Mouse (Mus musculus) neural tube, embryonic 11.5 days (tissue): ENCODE measurements around the gene Acad12. TPM values are rescaled to one million over a fixed set of nuclear protein-coding genes. Genes with fewer than 3 reads are reported as not detected.

ENCODE experiments used
- ATAC-seq: fragments of 200-750 bp; cut with Nextera tagmentation; 2 replicates; pipeline ENCODE4 v1.8.0; 2017; ENCODE audit warnings: moderate number of reproducible peaks, mild to moderate bottlenecking, moderate TSS enrichment, moderate library complexity; ENCODE audit not compliant: insufficient read depth, low FRiP score, low TSS enrichment
- DNase-seq: peaks from one replicate; pipeline ENCODE4 v3.0.0-alpha.2; 2015; ENCODE audit warnings: low spot score
- H3K27ac ChIP-seq: fragments of 300-500 bp; sonication (generic); 2 replicates; pipeline ENCODE4 v1.5.1; 2014; ENCODE audit warnings: low read depth, mild to moderate bottlenecking, low read length
- H3K27me3 ChIP-seq: fragments of 300-500 bp; sonication (generic); 2 replicates; pipeline ENCODE4 v1.6.1; 2014; ENCODE audit warnings: mild to moderate bottlenecking, low read length, mixed read lengths; ENCODE audit not compliant: control insufficient read depth, insufficient read depth
- H3K36me3 ChIP-seq: fragments of 300-500 bp; sonication (generic); 2 replicates; pipeline ENCODE4 v1.6.1; 2014; ENCODE audit warnings: mild to moderate bottlenecking, low read length, moderate library complexity, mixed read lengths; ENCODE audit not compliant: control insufficient read depth, insufficient read depth
- H3K4me1 ChIP-seq: fragments of 300-500 bp; sonication (generic); 2 replicates; pipeline ENCODE4 v1.6.1; 2014; ENCODE audit warnings: low read length, mixed read lengths; ENCODE audit not compliant: control insufficient read depth, insufficient read depth
- H3K4me2 ChIP-seq: fragments of 300-500 bp; sonication (generic); 2 replicates; pipeline ENCODE4 v1.6.1; 2014; ENCODE audit warnings: low read depth, mild to moderate bottlenecking, moderate library complexity
- H3K4me3 ChIP-seq: fragments of 300-500 bp; sonication (generic); 2 replicates; pipeline ENCODE4 v1.5.1; 2014; ENCODE audit warnings: low read depth, low read length
- H3K9ac ChIP-seq: fragments of 300-500 bp; sonication (generic); 2 replicates; pipeline ENCODE4 v1.6.1; 2014; ENCODE audit warnings: mild to moderate bottlenecking, low read length
- H3K9me3 ChIP-seq: fragments of 300-500 bp; sonication (generic); 2 replicates; pipeline ENCODE4 v1.6.1; 2016; ENCODE audit warnings: low read length; ENCODE audit not compliant: control insufficient read depth
- WGBS: fragments of 180-500 bp; shearing (Covaris S2); extraction: QIAGEN DNeasy Blood & Tissue Kit; methylation state at CpG from one replicate; pipeline ENCODE4 v1.1.7; 2014; 5-methylcytosine and 5-hydroxymethylcytosine counted together
- polyA plus RNA-seq: library from polyadenylated mRNA; unstranded; fragments of >200 nt; fragmentation: Nextera tagmentation; extraction: Ambion mirVana; gene quantifications from 2 replicates; pipeline ENCODE4 v1.2.1, GENCODE M21; 2014

Gene Acad12
- polyA plus RNA-seq, 1 experiment from 2014 or later, result 1.3 TPM

- H3K27ac ChIP-seq, result no peak within 1 kb of the TSS; the same call in 1 of the 2 replicates
- H3K4me3 ChIP-seq, result peak within 1 kb of the TSS; percentile 72
- DNase-seq (peak; percentile 88), ATAC-seq (peak; percentile 79)
- H3K9me3 ChIP-seq, result no peaks in the 10 kb centered on the region
- 0 out of 2 replicates have a peak, but pooled peaks cover 2% of the 10 kb centered on the region for H3K27me3 ChIP-seq
- WGBS, result 3% methylated on average over 47 of the region's 47 CpGs
- 0 out of 2 replicates have a peak, but pooled peaks cover 8% of the 10 kb centered on the region for H3K4me1 ChIP-seq
- no peaks in the 10 kb centered on the region for H3K36me3 ChIP-seq
- H3K9ac ChIP-seq, result peak within 1 kb of the TSS; percentile 78
- peak within 1 kb of the TSS; percentile 97 for H3K4me2 ChIP-seq
Observed at GRCm38 (mm10) chr5:121593451-121594401, 25.0 kb downstream of the Acad12 start, which contains the start of gene Aldh2. Gene Aldh2 (minus strand): TSS chr5:121593824.

- Histone ChIP-seq H3K27ac (no peak overlapping the region), H3K9me3 (no peaks in the 10 kb centered on the region), H3K9ac (peak overlapping the region; percentile 78), H3K36me3 (no peaks in the 10 kb centered on the region), H3K4me2 (peak overlapping the region; percentile 97), H3K4me3 (peak overlapping the region; percentile 72), H3K27me3 (0 out of 2 replicates have a peak, but pooled peaks cover 2% of the 10 kb centered on the region), H3K4me1 (0 out of 2 replicates have a peak, but pooled peaks cover 8% of the 10 kb centered on the region)
- WGBS, result 3% methylated on average over 33 of the region's 33 CpGs
- ATAC-seq (peak; percentile 50), DNase-seq (peak; percentile 30)
Observed at GRCm38 (mm10) chr5:121592816-121593407, 25.8 kb downstream of the Acad12 start.

- 68% methylated on average over 11 of the region's 11 CpGs for WGBS
- no peaks in the 10 kb centered on the region for H3K36me3 ChIP-seq
- H3K27me3 ChIP-seq, result 0 out of 2 replicates have a peak, but pooled peaks cover 2% of the 10 kb centered on the region
- 0 out of 2 replicates have a peak overlapping the region, but pooled peaks have one; percentile 78 for H3K9ac ChIP-seq
- no peaks in the 10 kb centered on the region for H3K9me3 ChIP-seq
- H3K4me3 ChIP-seq, result peak overlapping the region; percentile 72; the same call in 1 of the 2 replicates
- H3K4me1 ChIP-seq, result 0 out of 2 replicates have a peak, but pooled peaks cover 8% of the 10 kb centered on the region
- DNase-seq (no peak), ATAC-seq (no peak)
- H3K27ac ChIP-seq, result no peak overlapping the region
- peak overlapping the region; percentile 97 for H3K4me2 ChIP-seq
Observed at GRCm38 (mm10) chr5:121592064-121592815, 26.5 kb downstream of the Acad12 start.

GRCm38 (mm10) chr5:121591417-121592063 lies 27.2 kb downstream of the Acad12 start:
- H3K4me2 ChIP-seq, result no peak overlapping the region
- 82% methylated on average over 11 of the region's 11 CpGs for WGBS

GRCm38 (mm10) chr5:121589928-121590327 lies 28.8 kb downstream of the Acad12 start:
- 84% methylated on average over 6 of the region's 6 CpGs for WGBS
- no peaks in the 10 kb centered on the region for H3K9me3 ChIP-seq
- DNase-seq, result no peak
- H3K36me3 ChIP-seq, result no peaks in the 10 kb centered on the region
- H3K4me1 ChIP-seq, result 0 out of 2 replicates have a peak, but pooled peaks cover 8% of the 10 kb centered on the region
- H3K4me3 ChIP-seq, result no peak overlapping the region
- no peak overlapping the region for H3K27ac ChIP-seq
- H3K9ac ChIP-seq, result no peak overlapping the region
- no peak for ATAC-seq
- no peak overlapping the region for H3K4me2 ChIP-seq
- H3K27me3 ChIP-seq, result 0 out of 2 replicates have a peak, but pooled peaks cover 2% of the 10 kb centered on the region

More at GRCm38 (mm10) chr5:121591417-121592063, 27.2 kb downstream of the Acad12 start:
- no peak for DNase-seq
- Histone ChIP-seq H3K27ac (no peak overlapping the region), H3K36me3 (no peaks in the 10 kb centered on the region), H3K4me1 (0 out of 2 replicates have a peak, but pooled peaks cover 8% of the 10 kb centered on the region), H3K4me3 (no peak overlapping the region), H3K27me3 (0 out of 2 replicates have a peak, but pooled peaks cover 2% of the 10 kb centered on the region), H3K9me3 (no peaks in the 10 kb centered on the region), H3K9ac (no peak overlapping the region)
- no peak for ATAC-seq

GRCm38 (mm10) chr5:121586400-121587039 lies 32.2 kb downstream of the Acad12 start:
- no peak overlapping the region for H3K27ac ChIP-seq
- no peak overlapping the region for H3K4me3 ChIP-seq
- WGBS, result 71% methylated on average over 6 of the region's 6 CpGs
- H3K9ac ChIP-seq, result no peak overlapping the region
- no peak for DNase-seq
- no peak for ATAC-seq
- H3K36me3 ChIP-seq, result no peaks in the 10 kb centered on the region
- H3K27me3 ChIP-seq, result no peaks in the 10 kb centered on the region
- H3K4me2 ChIP-seq, result no peak overlapping the region
- no peaks in the 10 kb centered on the region for H3K9me3 ChIP-seq
- no peaks in the 10 kb centered on the region for H3K4me1 ChIP-seq

GRCm38 (mm10) chr5:121585699-121586098 lies 33.0 kb downstream of the Acad12 start:
- H3K4me3 ChIP-seq, result no peak overlapping the region
- no peaks in the 10 kb centered on the region for H3K4me1 ChIP-seq
- H3K9me3 ChIP-seq, result no peaks in the 10 kb centered on the region
- 88% methylated on average over 5 of the region's 5 CpGs for WGBS
- DNase-seq (no peak), ATAC-seq (no peak)
- no peaks in the 10 kb centered on the region for H3K27me3 ChIP-seq
- H3K9ac ChIP-seq, result no peak overlapping the region
- no peak overlapping the region for H3K27ac ChIP-seq
- no peaks in the 10 kb centered on the region for H3K36me3 ChIP-seq
- H3K4me2 ChIP-seq, result no peak overlapping the region
